Mouse (Mus musculus) small intestine, adult 2 months (tissue): ENCODE measurements at regions not wholly inside any gene's neighbourhood (a gene's known extent, or its start where the extent isn't known, plus 50 kb on each side); places are given as distances from the start of the nearest gene placed in this dataset.

ENCODE experiments used
- H3K27ac ChIP-seq: fragments of 200-500 bp; 2 replicates; pipeline ENCODE4 v1.5.1; 2012; ENCODE audit warnings: low read depth, low read length, control low read depth, inconsistent platforms; ENCODE audit not compliant: insufficient read depth
- H3K27me3 ChIP-seq: fragments of 200-500 bp; 2 replicates; pipeline ENCODE4 v1.6.1; 2012; ENCODE audit warnings: mild to moderate bottlenecking, moderate library complexity, low read length, inconsistent platforms; ENCODE audit not compliant: control insufficient read depth, insufficient read depth
- H3K36me3 ChIP-seq: fragments of 200-500 bp; 2 replicates; pipeline ENCODE4 v1.6.1; 2012; ENCODE audit warnings: mild to moderate bottlenecking, low read length, control low read depth, inconsistent platforms; ENCODE audit not compliant: control insufficient read depth, insufficient read depth
- H3K4me1 ChIP-seq: fragments of 200-500 bp; 2 replicates; pipeline ENCODE4 v1.6.1; 2012; ENCODE audit warnings: low read length, inconsistent platforms, mixed read lengths; ENCODE audit not compliant: control insufficient read depth, insufficient read depth, insufficient read length
- H3K4me3 ChIP-seq: fragments of 200-500 bp; 2 replicates; pipeline ENCODE4 v1.5.1; 2012; ENCODE audit warnings: low read depth, mild to moderate bottlenecking, control low read depth, inconsistent platforms, low read length, moderate library complexity
- CTCF ChIP-seq: fragments of 200-500 bp; IDR thresholded peaks from 2 replicates; pipeline ENCODE4 v1.5.1; 2012; ENCODE audit warnings: low read depth, mild to moderate bottlenecking, control low read depth, inconsistent platforms, low read length, moderate library complexity, mixed read lengths; ENCODE audit not compliant: insufficient replicate concordance, insufficient read length; ENCODE audit errors: extremely low read depth
- POLR2A ChIP-seq: fragments of 200-500 bp; IDR thresholded peaks from 2 replicates; pipeline ENCODE4 v1.6.1; 2012; ENCODE audit warnings: low read depth, mild to moderate bottlenecking, control low read depth, inconsistent platforms, low read length, moderate library complexity
- WGBS: fragments of 180-500 bp; shearing (Covaris S2); methylation state at CpG from one replicate; pipeline ENCODE4 v1.1.7; 2018; 5-methylcytosine and 5-hydroxymethylcytosine counted together

GRCm38 (mm10) chr5:148704769-148705168 lies 152.2 kb upstream of the Ubl3 start:
- WGBS, result 76% methylated on average over 5 of the region's 5 CpGs
- H3K4me3 ChIP-seq, result no peak overlapping the region
- no peaks in the 10 kb centered on the region for H3K36me3 ChIP-seq
- no peak overlapping the region for H3K27ac ChIP-seq
- TF ChIP-seq CTCF (no peak), POLR2A (no peak)
- H3K27me3 ChIP-seq, result no peaks in the 10 kb centered on the region
- H3K4me1 ChIP-seq, result peaks cover 9% of the 10 kb centered on the region

GRCm38 (mm10) chr5:148701859-148702258 lies 149.3 kb upstream of the Ubl3 start:
- WGBS, result 45% methylated on average over 8 of the region's 8 CpGs

GRCm38 (mm10) chr5:148701001-148701400 lies 148.4 kb upstream of the Ubl3 start:
- no peaks in the 10 kb centered on the region for H3K27me3 ChIP-seq
- WGBS, result 91% methylated on average over 7 of the region's 7 CpGs
- H3K36me3 ChIP-seq, result no peaks in the 10 kb centered on the region
- peaks cover 5% of the 10 kb centered on the region; the same call in 1 of the 2 replicates for H3K4me1 ChIP-seq
- TF ChIP-seq POLR2A (no peak), CTCF (no peak)
- no peak overlapping the region for H3K4me3 ChIP-seq
- no peak overlapping the region for H3K27ac ChIP-seq

More at GRCm38 (mm10) chr5:148701859-148702258, 149.3 kb upstream of the Ubl3 start:
- Histone ChIP-seq H3K4me3 (no peak overlapping the region), H3K27ac (no peak overlapping the region), H3K4me1 (peaks cover 5% of the 10 kb centered on the region; the same call in 1 of the 2 replicates), H3K36me3 (no peaks in the 10 kb centered on the region), H3K27me3 (no peaks in the 10 kb centered on the region)
- TF ChIP-seq CTCF (no peak), POLR2A (no peak)

GRCm38 (mm10) chr5:148700240-148700639 lies 147.7 kb upstream of the Ubl3 start:
- no peak for TF ChIP-seq CTCF
- TF ChIP-seq POLR2A, result no peak
- no peak overlapping the region for H3K27ac ChIP-seq

GRCm38 (mm10) chr5:148697631-148698368 lies 145.2 kb upstream of the Ubl3 start:
- no peak overlapping the region for H3K27ac ChIP-seq
- H3K4me3 ChIP-seq, result no peak overlapping the region
- H3K4me1 ChIP-seq, result peaks cover 5% of the 10 kb centered on the region; the same call in 1 of the 2 replicates
- 77% methylated on average over 22 of the region's 22 CpGs for WGBS
- no peaks in the 10 kb centered on the region for H3K27me3 ChIP-seq
- H3K36me3 ChIP-seq, result no peaks in the 10 kb centered on the region
- TF ChIP-seq POLR2A, result no peak

More at GRCm38 (mm10) chr5:148700240-148700639, 147.7 kb upstream of the Ubl3 start:
- no peaks in the 10 kb centered on the region for H3K27me3 ChIP-seq
- no peak overlapping the region for H3K4me3 ChIP-seq
- no peaks in the 10 kb centered on the region for H3K36me3 ChIP-seq
- WGBS, result 79% methylated on average over 5 of the region's 5 CpGs
- H3K4me1 ChIP-seq, result peaks cover 5% of the 10 kb centered on the region; the same call in 1 of the 2 replicates

- Histone ChIP-seq H3K36me3 (no peaks in the 10 kb centered on the region), H3K27ac (no peak overlapping the region), H3K4me1 (no peaks in the 10 kb centered on the region), H3K27me3 (no peaks in the 10 kb centered on the region), H3K4me3 (no peak overlapping the region)
- 94% methylated on average over 7 of the region's 7 CpGs for WGBS
- TF ChIP-seq CTCF (no peak), POLR2A (no peak)
Measured at GRCm38 (mm10) chr5:148694352-148694751, 141.8 kb upstream of the Ubl3 start.

GRCm38 (mm10) chr5:148691486-148691885 lies 138.9 kb upstream of the Ubl3 start:
- WGBS, result 91% methylated on average over 7 of the region's 7 CpGs
- Histone ChIP-seq H3K36me3 (no peaks in the 10 kb centered on the region), H3K27ac (no peak overlapping the region), H3K27me3 (no peaks in the 10 kb centered on the region), H3K4me3 (no peak overlapping the region), H3K4me1 (no peaks in the 10 kb centered on the region)
- no peak for TF ChIP-seq POLR2A
- TF ChIP-seq CTCF, result no peak
